Mouse (Mus musculus) intestine, postnatal 0 days (tissue): ENCODE data around the gene Gna12. TPM values are rescaled to one million over a fixed set of nuclear protein-coding genes. Genes with fewer than 3 reads are reported as not detected.
A peak's percentile ranks its signal among the peaks of the same experiment; 100 is the strongest.

Experiments used
- ATAC-seq: fragments of 200-750 bp; cut with Nextera tagmentation; 2 replicates; pipeline ENCODE4 v1.8.0; 2017; ENCODE audit warnings: mild to moderate bottlenecking, moderate TSS enrichment, moderate library complexity
- H3K27ac ChIP-seq: fragments of 300-500 bp; sonication (generic); 2 replicates; pipeline ENCODE4 v1.5.1; 2014; ENCODE audit warnings: mild to moderate bottlenecking, low read depth, low read length, moderate library complexity
- H3K27me3 ChIP-seq: fragments of 300-500 bp; sonication (generic); replicated peaks from 2 replicates; pipeline ENCODE4 v1.6.1; 2014; ENCODE audit warnings: low read length, mixed read lengths; ENCODE audit not compliant: control insufficient read depth, insufficient read depth
- H3K36me3 ChIP-seq: fragments of 300-500 bp; sonication (generic); 2 replicates; pipeline ENCODE4 v1.6.1; 2014; ENCODE audit warnings: mild to moderate bottlenecking, moderate library complexity; ENCODE audit not compliant: control insufficient read depth, insufficient read depth
- H3K4me1 ChIP-seq: fragments of 300-500 bp; sonication (generic); replicated peaks from 2 replicates; pipeline ENCODE4 v1.6.1; 2014; ENCODE audit warnings: antibody characterized with exemption, low read length, mixed read lengths; ENCODE audit not compliant: control insufficient read depth, insufficient read depth
- H3K4me2 ChIP-seq: fragments of 300-500 bp; sonication (generic); replicated peaks from 2 replicates; pipeline ENCODE4 v1.6.1; 2014; ENCODE audit warnings: low read depth, mild to moderate bottlenecking, moderate library complexity
- H3K4me3 ChIP-seq: fragments of 300-500 bp; sonication (generic); 2 replicates; pipeline ENCODE4 v1.5.1; 2014; ENCODE audit warnings: low read depth, low read length
- H3K9ac ChIP-seq: fragments of 300-500 bp; sonication (generic); 2 replicates; pipeline ENCODE4 v1.6.1; 2014; ENCODE audit warnings: mild to moderate bottlenecking, low read depth, low read length
- H3K9me3 ChIP-seq: fragments of 300-500 bp; sonication (generic); 2 replicates; pipeline ENCODE4 v1.6.1; 2016; ENCODE audit warnings: mixed run types; ENCODE audit not compliant: control insufficient read depth
- CTCF ChIP-seq: sonication (generic); IDR thresholded peaks from 2 replicates; pipeline ENCODE4 v1.5.1; 2016; ENCODE audit warnings: low read depth, mild to moderate bottlenecking, control low read depth, antibody characterized with exemption, moderate library complexity
- WGBS: fragments of 180-500 bp; shearing (Covaris S2); extraction: QIAGEN DNeasy Blood & Tissue Kit; methylation state at CpG from one replicate; pipeline ENCODE4 v1.1.7; 2014; 5-methylcytosine and 5-hydroxymethylcytosine counted together
- polyA plus RNA-seq: library from polyadenylated mRNA; unstranded; fragments of >200 nt; fragmentation: Nextera tagmentation; extraction: Ambion mirVana; gene quantifications from 2 replicates; pipeline ENCODE4 v1.2.1, GENCODE M21; 2015

The Gna12 gene
- polyA plus RNA-seq, 1 experiment from 2014 or later = 13.8 TPM

- Histone ChIP-seq H3K9me3 (no peaks in the 10 kb centered on the region), H3K4me3 (no peak overlapping the region), H3K27ac (no peak overlapping the region), H3K36me3 (no peaks in the 10 kb centered on the region), H3K27me3 (no peaks in the 10 kb centered on the region), H3K9ac (no peak overlapping the region), H3K4me1 (no peaks in the 10 kb centered on the region), H3K4me2 (no peak overlapping the region)
- 60% methylated on average over 6 of the region's 6 CpGs for WGBS
- no peak for TF ChIP-seq CTCF
- ATAC-seq = peak; percentile 55
These were observed 13.2 kb downstream of the Gna12 start for GRCm38 (mm10) chr5:140816950-140817568.

- WGBS = 71% methylated on average over 3 of the region's 3 CpGs
- H3K4me1 ChIP-seq = no peaks in the 10 kb centered on the region
- H3K27ac ChIP-seq = no peak overlapping the region
- no peaks in the 10 kb centered on the region for H3K36me3 ChIP-seq
- no peak overlapping the region for H3K4me3 ChIP-seq
- H3K4me2 ChIP-seq = no peak overlapping the region
- H3K9ac ChIP-seq = no peak overlapping the region
- TF ChIP-seq CTCF = no peak
- no peaks in the 10 kb centered on the region for H3K27me3 ChIP-seq
- ATAC-seq = no peak
- H3K9me3 ChIP-seq = no peaks in the 10 kb centered on the region
These were observed 14.2 kb downstream of the Gna12 start for GRCm38 (mm10) chr5:140816008-140816407.

- no peak overlapping the region for H3K9ac ChIP-seq
- no peak overlapping the region for H3K4me3 ChIP-seq
- 24% methylated on average over 9 of the region's 9 CpGs for WGBS
- no peaks in the 10 kb centered on the region for H3K36me3 ChIP-seq
- no peaks in the 10 kb centered on the region for H3K9me3 ChIP-seq
- no peak for ATAC-seq
- H3K4me2 ChIP-seq = no peak overlapping the region
- no peaks in the 10 kb centered on the region for H3K27me3 ChIP-seq
- no peak for TF ChIP-seq CTCF
- H3K4me1 ChIP-seq = no peaks in the 10 kb centered on the region
- H3K27ac ChIP-seq = no peak overlapping the region
These were observed 15.0 kb downstream of the Gna12 start for GRCm38 (mm10) chr5:140815059-140815728.

- no peak overlapping the region for H3K9ac ChIP-seq
- 92% methylated on average over 5 of the region's 5 CpGs for WGBS
- H3K27me3 ChIP-seq = no peaks in the 10 kb centered on the region
- no peak for TF ChIP-seq CTCF
- H3K4me1 ChIP-seq = no peaks in the 10 kb centered on the region
- H3K36me3 ChIP-seq = no peaks in the 10 kb centered on the region
- H3K4me2 ChIP-seq = no peak overlapping the region
- no peak overlapping the region for H3K27ac ChIP-seq
- H3K9me3 ChIP-seq = no peaks in the 10 kb centered on the region
- ATAC-seq = no peak
- no peak overlapping the region for H3K4me3 ChIP-seq
These were observed 15.8 kb downstream of the Gna12 start for GRCm38 (mm10) chr5:140814403-140814802.

GRCm38 (mm10) chr5:140812699-140813098 lies 17.5 kb downstream of the Gna12 start:
- Histone ChIP-seq H3K4me1 (no peaks in the 10 kb centered on the region), H3K4me2 (no peak overlapping the region), H3K9ac (no peak overlapping the region), H3K27me3 (no peaks in the 10 kb centered on the region), H3K4me3 (no peak overlapping the region), H3K36me3 (no peaks in the 10 kb centered on the region), H3K9me3 (no peaks in the 10 kb centered on the region), H3K27ac (no peak overlapping the region)
- TF ChIP-seq CTCF = no peak
- 56% methylated on average over 4 of the region's 4 CpGs for WGBS
- ATAC-seq = no peak

GRCm38 (mm10) chr5:140812063-140812462 lies 18.2 kb downstream of the Gna12 start:
- 53% methylated on average over 5 of the region's 5 CpGs for WGBS
- TF ChIP-seq CTCF = no peak
- Histone ChIP-seq H3K4me3 (no peak overlapping the region), H3K27me3 (no peaks in the 10 kb centered on the region), H3K9ac (no peak overlapping the region), H3K27ac (no peak overlapping the region), H3K9me3 (no peaks in the 10 kb centered on the region), H3K4me2 (no peak overlapping the region), H3K36me3 (no peaks in the 10 kb centered on the region), H3K4me1 (no peaks in the 10 kb centered on the region)
- no peak for ATAC-seq
